Mouse (Mus musculus) brain, embryonic 14.5 days (tissue): ENCODE data around the gene Dlx2. TPM values are rescaled to one million over a fixed set of nuclear protein-coding genes. Genes with fewer than 3 reads are reported as not detected.

Experiments
- DNase-seq: peaks from one replicate; pipeline ENCODE4 v3.0.0-alpha.2; 2011; ENCODE audit warnings: low read depth
- CTCF ChIP-seq: fragments of 200-500 bp; IDR thresholded peaks from 2 replicates; pipeline ENCODE4 v1.5.1; 2012; ENCODE audit warnings: inconsistent platforms, mild to moderate bottlenecking, moderate library complexity, borderline replicate concordance; ENCODE audit not compliant: insufficient read depth, insufficient read length; ENCODE audit errors: extremely low read depth
- POLR2A ChIP-seq: fragments of 200-500 bp; IDR thresholded peaks from 2 replicates; pipeline ENCODE4 v1.6.1; 2012; ENCODE audit warnings: mild to moderate bottlenecking, inconsistent platforms, borderline replicate concordance; ENCODE audit not compliant: poor library complexity, insufficient read depth, insufficient read length, severe bottlenecking; ENCODE audit errors: extremely low read depth
- polyA plus RNA-seq: library from polyadenylated mRNA; depleted of rRNA; stranded (reverse); fragments of >200 nt; gene quantifications from 2 replicates; pipeline ENCODE4 v1.2.3, GENCODE M21; 2012; rRNA removed

Dlx2 gene
- 32.8 and 48.3 TPM in 2 replicates for polyA plus RNA-seq

- TF ChIP-seq CTCF = no peak
- TF ChIP-seq POLR2A = peak; percentile 19; the same call in 1 of the 2 replicates
- peak; percentile 94 for DNase-seq
Observed at GRCm38 (mm10) chr2:71546640-71547071, at the start of gene Dlx2. Gene Dlx2 (minus strand): TSS chr2:71546754.

GRCm38 (mm10) chr2:71594466-71594865 lies 47.9 kb upstream of the Dlx2 start:
- DNase-seq = peak; percentile 14
- TF ChIP-seq CTCF = no peak
- no peak for TF ChIP-seq POLR2A

- DNase-seq = no peak
- TF ChIP-seq CTCF (no peak), POLR2A (no peak)
Observed at GRCm38 (mm10) chr2:71589114-71589513, 42.6 kb upstream of the Dlx2 start.

- peak; percentile 18 for DNase-seq
- TF ChIP-seq POLR2A (no peak), CTCF (no peak)
Observed at GRCm38 (mm10) chr2:71581488-71581887, 34.9 kb upstream of the Dlx2 start.

GRCm38 (mm10) chr2:71580632-71581466 lies 34.3 kb upstream of the Dlx2 start:
- peak; percentile 59 for TF ChIP-seq CTCF
- no peak for TF ChIP-seq POLR2A
- DNase-seq = peak; percentile 72

- no peak for DNase-seq
- no peak for TF ChIP-seq CTCF
- no peak for TF ChIP-seq POLR2A
Observed at GRCm38 (mm10) chr2:71577059-71577458, 30.5 kb upstream of the Dlx2 start.

GRCm38 (mm10) chr2:71573736-71574135 lies 27.2 kb upstream of the Dlx2 start:
- TF ChIP-seq CTCF (no peak), POLR2A (no peak)
- DNase-seq = no peak

GRCm38 (mm10) chr2:71566466-71566865 lies 19.9 kb upstream of the Dlx2 start:
- no peak for DNase-seq
- TF ChIP-seq CTCF = no peak
- no peak for TF ChIP-seq POLR2A

- TF ChIP-seq POLR2A = no peak
- TF ChIP-seq CTCF = no peak; the same call in 1 of the 2 replicates
- no peak for DNase-seq
Observed at GRCm38 (mm10) chr2:71556071-71556470, 9.5 kb upstream of the Dlx2 start.

GRCm38 (mm10) chr2:71551704-71552103 lies 5.2 kb upstream of the Dlx2 start:
- no peak for DNase-seq
- no peak for TF ChIP-seq POLR2A
- TF ChIP-seq CTCF = no peak

GRCm38 (mm10) chr2:71550330-71550729 lies 3.8 kb upstream of the Dlx2 start:
- TF ChIP-seq POLR2A (no peak), CTCF (no peak)
- DNase-seq = no peak

GRCm38 (mm10) chr2:71547829-71548228 lies 1.3 kb upstream of the Dlx2 start:
- peak; percentile 90 for DNase-seq
- TF ChIP-seq POLR2A = no peak
- peak; percentile 89 for TF ChIP-seq CTCF
